ENCODE assay signal across 23 mouse cellular contexts in the genomic region with DNA sequence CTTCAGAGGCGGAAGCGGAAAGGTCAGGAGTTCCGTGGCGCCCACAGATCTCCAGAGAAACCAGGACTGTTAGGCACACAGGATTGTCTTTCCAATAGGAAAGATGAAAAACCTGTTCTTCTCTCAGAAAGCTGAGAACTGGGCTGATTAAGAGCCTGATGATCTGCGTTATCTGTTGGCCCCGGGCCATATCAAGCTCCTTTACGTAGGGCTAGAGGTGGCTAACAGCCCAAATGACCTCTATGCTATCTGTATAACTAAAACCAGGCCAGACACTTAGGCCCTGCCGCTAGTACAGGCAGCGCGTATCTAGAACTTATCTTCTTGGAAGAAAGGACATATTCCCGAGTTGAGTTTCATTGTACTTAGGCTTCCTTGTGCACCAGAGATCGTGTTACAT. TPM values are rescaled to one million over a fixed set of nuclear protein-coding genes. Genes with fewer than 3 reads are reported as not detected.
"Had no signal": no experiment of that assay in that cellular context is flagged by ENCODE, and none has a peak within 500 bp of the region (broad histone marks: within the 10 kb centered on the region; RNA-seq: fewer than 3 reads in every experiment).

No protein-coding gene starts in this region.

- H3K4me3 ChIP-seq: liver, embryonic 15.5 days; midbrain, embryonic 10.5 days; midbrain, embryonic 12.5 days; myocyte; neural tube, embryonic 13.5 days; neural tube, embryonic 15.5 days had no signal

- H3K4me1 ChIP-seq: midbrain, embryonic 12.5 days; neural tube, embryonic 15.5 days had no signal

- ATAC-seq: midbrain, embryonic 16.5 days had no signal

- H3K27me3 ChIP-seq: midbrain, embryonic 12.5 days; neural tube, embryonic 13.5 days; neural tube, embryonic 15.5 days had no signal

- H3K36me3 ChIP-seq: liver, embryonic 15.5 days; neural tube, embryonic 13.5 days; neural tube, embryonic 15.5 days had no signal

- H3K9ac ChIP-seq: liver, embryonic 15.5 days; lung, embryonic 14.5 days; midbrain, embryonic 12.5 days; neural tube, embryonic 13.5 days; neural tube, embryonic 15.5 days had no signal

- H3K9me3 ChIP-seq: liver, embryonic 15.5 days; midbrain, embryonic 10.5 days; midbrain, embryonic 12.5 days; neural tube, embryonic 13.5 days; neural tube, embryonic 15.5 days had no signal

- DNase-seq: lung, adult 18-20 months; lung, embryonic 14.5 days; lung, postnatal 10 days; lung, postnatal 4 days; midbrain, embryonic 14.5 days; retina, postnatal 1 day; right cerebral cortex, adult 18-20 months; right cerebral cortex, postnatal 25 days; right cerebral cortex, postnatal 4 days; spleen, adult 18-20 months; thymus, adult 2 months; thymus, postnatal 25 days; thymus, postnatal 4 days had no signal

- H3K4me2 ChIP-seq: liver, embryonic 15.5 days; lung, embryonic 14.5 days; midbrain, embryonic 12.5 days; neural tube, embryonic 13.5 days; neural tube, embryonic 15.5 days had no signal

- H3K27ac ChIP-seq: liver, embryonic 15.5 days; midbrain, embryonic 10.5 days; midbrain, embryonic 12.5 days; neural tube, embryonic 13.5 days; neural tube, embryonic 15.5 days had no signal

RNA-seq across cellular contexts. Expression of a gene that starts 2.1 kb away (rescaled TPM):
- polyA plus RNA-seq: lung, embryonic 14.5 days; midbrain, embryonic 10.5 days; midbrain, embryonic 12.5 days; midbrain, embryonic 14.5 days; myocyte; neural tube, embryonic 11.5 days; neural tube, embryonic 13.5 days; neural tube, embryonic 15.5 days; small intestine, adult 2 months; stomach, embryonic 14.5 days had no signal
